Mouse (Mus musculus) lung, postnatal 25 days (tissue): ENCODE data around the gene Cyb5r2.
A peak's percentile ranks its signal among the peaks of the same experiment; 100 is the strongest.

Experiments
- DNase-seq: peaks from one replicate; pipeline ENCODE4 v3.0.0; 2022; ENCODE audit warnings: low spot score

The Cyb5r2 gene

GRCm38 (mm10) chr7:107722536-107722935 lies 35.3 kb downstream of the Cyb5r2 start:
- no peak for DNase-seq

- DNase-seq, result no peak
These were observed 37.1 kb downstream of the Cyb5r2 start for GRCm38 (mm10) chr7:107720771-107721170.

- no peak for DNase-seq
These were observed 43.8 kb downstream of the Cyb5r2 start for GRCm38 (mm10) chr7:107714067-107714466.

- no peak for DNase-seq
These were observed 45.1 kb downstream of the Cyb5r2 start for GRCm38 (mm10) chr7:107712743-107713142.

GRCm38 (mm10) chr7:107708491-107709112 lies 49.2 kb downstream of the Cyb5r2 start:
- peak; percentile 90 for DNase-seq

GRCm38 (mm10) chr7:107707650-107708049 lies 50.2 kb downstream of the Cyb5r2 start:
- peak; percentile 61 for DNase-seq

GRCm38 (mm10) chr7:107705941-107706340 lies 51.9 kb downstream of the Cyb5r2 start:
- DNase-seq, result no peak

- DNase-seq, result no peak
These were observed 55.1 kb downstream of the Cyb5r2 start for GRCm38 (mm10) chr7:107702461-107703380.

GRCm38 (mm10) chr7:107700646-107701045 lies 57.2 kb downstream of the Cyb5r2 start:
- no peak for DNase-seq

- peak; percentile 86 for DNase-seq
These were observed 57.9 kb downstream of the Cyb5r2 start for GRCm38 (mm10) chr7:107699926-107700325.
